Mouse (Mus musculus): ENCODE results near the gene Cdk20.

- no peak for TF ChIP-seq CTCF (IDR thresholded peaks at IDR 0.05; ENCODE audit: low read depth)
- no peak; the same call in 1 of the 2 replicates for TF ChIP-seq EP300 (IDR thresholded peaks at IDR 0.05; ENCODE audit: low read depth)
Measured at GRCm38 (mm10) chr13:64400801-64401361, 31.2 kb upstream of the Cdk20 start.
